Mouse (Mus musculus) embryonic facial prominence, embryonic 11.5 days (tissue): ENCODE data around the gene Ankrd23. TPM values are rescaled to one million over a fixed set of nuclear protein-coding genes. Genes with fewer than 3 reads are reported as not detected.

Source experiments
- ATAC-seq: fragments of 200-750 bp; cut with Nextera tagmentation; replicated peaks from 2 replicates; pipeline ENCODE4 v1.8.0; 2017; ENCODE audit warnings: low read depth; ENCODE audit not compliant: insufficient number of reproducible peaks, low FRiP score, low TSS enrichment
- DNase-seq: peaks from one replicate; pipeline ENCODE4 v3.0.0-alpha.2; 2015; ENCODE audit warnings: low spot score
- H3K27ac ChIP-seq: fragments of 300-500 bp; sonication (generic); replicated peaks from 2 replicates; pipeline ENCODE4 v1.5.1; 2014; ENCODE audit warnings: mild to moderate bottlenecking, low read depth, low read length, control low read depth
- H3K27me3 ChIP-seq: fragments of 300-500 bp; sonication (generic); 2 replicates; pipeline ENCODE4 v1.6.1; 2014; ENCODE audit warnings: mild to moderate bottlenecking, low read length, moderate library complexity, mixed read lengths; ENCODE audit not compliant: control insufficient read depth, insufficient read depth
- H3K36me3 ChIP-seq: fragments of 300-500 bp; sonication (generic); replicated peaks from 2 replicates; pipeline ENCODE4 v1.6.1; 2014; ENCODE audit warnings: low read depth, mild to moderate bottlenecking, low read length, moderate library complexity, mixed read lengths; ENCODE audit not compliant: control insufficient read depth, insufficient read depth
- H3K4me1 ChIP-seq: fragments of 300-500 bp; sonication (generic); 2 replicates; pipeline ENCODE4 v1.6.1; 2014; ENCODE audit warnings: low read length, mixed read lengths; ENCODE audit not compliant: control insufficient read depth, insufficient read depth
- H3K4me2 ChIP-seq: fragments of 300-500 bp; sonication (generic); 2 replicates; pipeline ENCODE4 v1.6.1; 2014; ENCODE audit warnings: low read depth, mild to moderate bottlenecking, control low read depth, low read length, moderate library complexity
- H3K4me3 ChIP-seq: fragments of 300-500 bp; sonication (generic); 2 replicates; pipeline ENCODE4 v1.5.1; 2014; ENCODE audit warnings: low read depth, low read length, control low read depth
- H3K9ac ChIP-seq: fragments of 300-500 bp; sonication (generic); replicated peaks from 2 replicates; pipeline ENCODE4 v1.6.1; 2014; ENCODE audit warnings: mild to moderate bottlenecking, control low read depth, low read length
- H3K9me3 ChIP-seq: fragments of 300-500 bp; sonication (generic); replicated peaks from 2 replicates; pipeline ENCODE4 v1.6.1; 2016; ENCODE audit warnings: mild to moderate bottlenecking, low read length, inconsistent platforms, mixed read lengths; ENCODE audit not compliant: control insufficient read depth
- WGBS: fragments of 180-500 bp; shearing (Covaris S2); extraction: QIAGEN DNeasy Blood & Tissue Kit; methylation state at CpG from one replicate; pipeline ENCODE4 v1.1.7; 2014; 5-methylcytosine and 5-hydroxymethylcytosine counted together
- polyA plus RNA-seq: library from polyadenylated mRNA; unstranded; fragments of >200 nt; fragmentation: Nextera tagmentation; extraction: Ambion mirVana; gene quantifications from 2 replicates; pipeline ENCODE4 v1.2.1, GENCODE M21; 2014

Gene Ankrd23
- polyA plus RNA-seq, 1 experiment from 2014 or later, result 4.6 TPM

GRCm38 (mm10) chr1:36538727-36539126 is 2.0 kb upstream of the Ankrd23 start:
- no peak overlapping the region for H3K4me3 ChIP-seq
- H3K4me1 ChIP-seq, result no peaks in the 10 kb centered on the region
- WGBS, result 82% methylated on average over 4 of the region's 4 CpGs
- no peaks in the 10 kb centered on the region for H3K9me3 ChIP-seq
- ATAC-seq (no peak), DNase-seq (no peak)
- H3K4me2 ChIP-seq, result no peak overlapping the region
- no peaks in the 10 kb centered on the region for H3K27me3 ChIP-seq
- H3K27ac ChIP-seq, result no peak overlapping the region
- H3K9ac ChIP-seq, result no peak overlapping the region
- H3K36me3 ChIP-seq, result no peaks in the 10 kb centered on the region; the same call in 1 of the 2 replicates

GRCm38 (mm10) chr1:36536397-36536728 is 320 bp downstream of the Ankrd23 start:
- ATAC-seq (no peak), DNase-seq (no peak)
- H3K4me1 ChIP-seq, result no peaks in the 10 kb centered on the region
- H3K27ac ChIP-seq, result no peak overlapping the region
- WGBS, result 60% methylated on average over 8 of the region's 8 CpGs
- no peak overlapping the region for H3K4me3 ChIP-seq
- H3K9ac ChIP-seq, result no peak overlapping the region
- H3K9me3 ChIP-seq, result no peaks in the 10 kb centered on the region
- H3K36me3 ChIP-seq, result no peaks in the 10 kb centered on the region; the same call in 1 of the 2 replicates
- no peaks in the 10 kb centered on the region for H3K27me3 ChIP-seq
- no peak overlapping the region for H3K4me2 ChIP-seq

GRCm38 (mm10) chr1:36535477-36536396 is 946 bp downstream of the Ankrd23 start:
- Histone ChIP-seq H3K27me3 (no peaks in the 10 kb centered on the region), H3K9ac (no peak overlapping the region), H3K4me2 (no peak overlapping the region), H3K9me3 (no peaks in the 10 kb centered on the region), H3K4me3 (no peak overlapping the region), H3K4me1 (no peaks in the 10 kb centered on the region), H3K36me3 (no peaks in the 10 kb centered on the region; the same call in 1 of the 2 replicates), H3K27ac (no peak overlapping the region)
- DNase-seq (no peak), ATAC-seq (no peak)
- 84% methylated on average over 11 of the region's 11 CpGs for WGBS

GRCm38 (mm10) chr1:36534595-36535058 is 2.1 kb downstream of the Ankrd23 start:
- Histone ChIP-seq H3K9me3 (no peaks in the 10 kb centered on the region), H3K9ac (no peak overlapping the region), H3K4me1 (no peaks in the 10 kb centered on the region), H3K4me2 (no peak overlapping the region), H3K27me3 (no peaks in the 10 kb centered on the region), H3K27ac (no peak overlapping the region), H3K36me3 (no peaks in the 10 kb centered on the region; the same call in 1 of the 2 replicates), H3K4me3 (no peak overlapping the region)
- no peak for DNase-seq
- WGBS, result 82% methylated on average over 6 of the region's 6 CpGs
- no peak for ATAC-seq

- WGBS, result 77% methylated on average over 6 of the region's 6 CpGs
Observed at GRCm38 (mm10) chr1:36533546-36533945, 3.1 kb downstream of the Ankrd23 start.

DNA sequence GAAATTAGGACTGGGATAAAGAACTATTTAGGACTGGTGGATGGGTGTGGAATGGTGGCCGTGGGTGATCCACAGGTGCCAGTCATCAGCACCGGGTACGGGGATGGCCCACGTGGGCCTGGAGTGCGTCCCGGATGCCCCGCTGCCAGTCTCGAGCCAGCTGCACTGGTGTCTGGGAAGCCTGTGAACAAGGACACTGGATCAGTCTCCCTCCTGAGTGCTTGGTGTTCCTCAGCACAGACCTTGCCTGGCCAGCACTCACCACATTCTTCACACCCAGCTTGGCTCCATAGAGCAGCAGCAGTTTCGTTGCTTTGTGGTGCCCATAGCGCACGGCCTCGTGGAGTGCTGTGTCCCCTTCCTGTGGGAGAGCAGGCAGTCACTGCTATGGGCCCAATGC is 5.2 kb downstream of the Ankrd23 start:
- Histone ChIP-seq H3K27ac (no peak overlapping the region), H3K9ac (no peak overlapping the region), H3K36me3 (no peaks in the 10 kb centered on the region), H3K4me3 (no peak overlapping the region), H3K4me1 (no peaks in the 10 kb centered on the region), H3K4me2 (no peak overlapping the region), H3K9me3 (no peaks in the 10 kb centered on the region), H3K27me3 (no peaks in the 10 kb centered on the region)
- ATAC-seq, result no peak
- no peak for DNase-seq
- WGBS, result 85% methylated on average over 12 of the region's 12 CpGs

More at GRCm38 (mm10) chr1:36533546-36533945, 3.1 kb downstream of the Ankrd23 start:
- Histone ChIP-seq H3K9me3 (no peaks in the 10 kb centered on the region), H3K4me3 (no peak overlapping the region), H3K4me1 (no peaks in the 10 kb centered on the region), H3K27me3 (no peaks in the 10 kb centered on the region), H3K4me2 (no peak overlapping the region), H3K27ac (no peak overlapping the region), H3K36me3 (no peaks in the 10 kb centered on the region; the same call in 1 of the 2 replicates), H3K9ac (no peak overlapping the region)
- DNase-seq (no peak), ATAC-seq (no peak)

DNA sequence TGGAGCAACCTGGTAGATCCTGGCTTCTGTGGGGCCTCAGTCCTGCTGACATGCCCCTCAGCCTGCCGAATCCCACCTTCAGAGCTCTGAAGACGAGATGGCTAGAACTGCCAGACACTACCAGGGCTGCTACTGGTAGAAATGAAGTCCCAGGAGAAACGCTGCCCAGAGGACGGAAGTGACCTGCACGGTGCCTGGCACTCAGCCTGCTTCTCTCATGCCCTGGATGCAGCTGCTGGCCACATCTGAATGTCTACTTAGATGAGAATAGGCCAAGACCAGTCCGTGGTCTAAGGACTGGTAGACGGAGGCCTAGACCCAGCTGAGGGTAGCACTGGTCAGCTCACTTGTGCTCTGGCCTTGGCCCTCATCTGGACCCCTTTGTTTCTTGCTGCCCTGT is 5.7 kb downstream of the Ankrd23 start:
- no peak overlapping the region for H3K9ac ChIP-seq
- no peaks in the 10 kb centered on the region for H3K27me3 ChIP-seq
- no peaks in the 10 kb centered on the region for H3K36me3 ChIP-seq
- no peak overlapping the region for H3K4me3 ChIP-seq
- ATAC-seq (no peak), DNase-seq (no peak)
- no peaks in the 10 kb centered on the region for H3K4me1 ChIP-seq
- no peak overlapping the region for H3K4me2 ChIP-seq
- 86% methylated on average over 7 of the region's 7 CpGs for WGBS
- no peaks in the 10 kb centered on the region for H3K9me3 ChIP-seq
- no peak overlapping the region for H3K27ac ChIP-seq

GRCm38 (mm10) chr1:36530485-36530884 is 6.2 kb downstream of the Ankrd23 start:
- Histone ChIP-seq H3K27ac (no peak overlapping the region), H3K9me3 (no peaks in the 10 kb centered on the region), H3K4me2 (no peak overlapping the region), H3K27me3 (no peaks in the 10 kb centered on the region), H3K4me1 (no peaks in the 10 kb centered on the region), H3K4me3 (no peak overlapping the region), H3K9ac (no peak overlapping the region), H3K36me3 (no peaks in the 10 kb centered on the region; the same call in 1 of the 2 replicates)
- 79% methylated on average over 8 of the region's 8 CpGs for WGBS
- DNase-seq (no peak), ATAC-seq (no peak)
